Mouse (Mus musculus): ENCODE data around the gene Acot7.
A peak's percentile ranks its signal among the peaks of the same experiment; 100 is the strongest.

The Acot7 gene

GRCm38 (mm10) chr4:152151966-152152544, 25.9 kb upstream of the Acot7 start, which contains the start of gene Espn:
Gene Espn (minus strand): TSS chr4:152152371.
- peak; percentile 57 for DNase-seq

- DNase-seq, result peak; percentile 95
Measured at GRCm38 (mm10) chr4:152153771-152154177, 24.2 kb upstream of the Acot7 start.

GRCm38 (mm10) chr4:152155019-152155418, 22.9 kb upstream of the Acot7 start:
- DNase-seq, result no peak

GRCm38 (mm10) chr4:152157779-152158584, 20.0 kb upstream of the Acot7 start:
- DNase-seq, result peak; percentile 61

- no peak for DNase-seq
Measured at GRCm38 (mm10) chr4:152158585-152159284, 19.2 kb upstream of the Acot7 start, which contains the start of gene Hes2. Gene Hes2 (plus strand): TSS chr4:152158867.

GRCm38 (mm10) chr4:152159285-152159678, 18.7 kb upstream of the Acot7 start:
- DNase-seq, result no peak

GRCm38 (mm10) chr4:152160748-152161147, 17.2 kb upstream of the Acot7 start:
- no peak for DNase-seq

- DNase-seq, result no peak
Measured at GRCm38 (mm10) chr4:152161601-152162000, 16.3 kb upstream of the Acot7 start.

GRCm38 (mm10) chr4:152162748-152163147, 15.2 kb upstream of the Acot7 start:
- no peak for DNase-seq

GRCm38 (mm10) chr4:152165036-152165931, 12.7 kb upstream of the Acot7 start:
- DNase-seq, result peak; percentile 72

GRCm38 (mm10) chr4:152168052-152168451, 9.9 kb upstream of the Acot7 start:
- DNase-seq, result no peak

GRCm38 (mm10) chr4:152169103-152169502, 8.8 kb upstream of the Acot7 start:
- no peak for DNase-seq

GRCm38 (mm10) chr4:152170286-152170685, 7.6 kb upstream of the Acot7 start:
- no peak for DNase-seq

GRCm38 (mm10) chr4:152171543-152171942, 6.4 kb upstream of the Acot7 start:
- DNase-seq, result no peak

GRCm38 (mm10) chr4:152173041-152173440, 4.9 kb upstream of the Acot7 start:
- peak; percentile 91 for DNase-seq

- DNase-seq, result no peak
Measured at GRCm38 (mm10) chr4:152173956-152174355, 4.0 kb upstream of the Acot7 start.

- DNase-seq, result no peak
Measured at GRCm38 (mm10) chr4:152176638-152177037, 1.3 kb upstream of the Acot7 start.

GRCm38 (mm10) chr4:152177174-152177536, 779 bp upstream of the Acot7 start:
- no peak for DNase-seq

GRCm38 (mm10) chr4:152178344-152178864, 470 bp downstream of the Acot7 start:
- no peak for DNase-seq

GRCm38 (mm10) chr4:152178916-152179705, 1.2 kb downstream of the Acot7 start:
- DNase-seq, result peak; percentile 61

- DNase-seq, result no peak
Measured at GRCm38 (mm10) chr4:152179946-152180660, 2.2 kb downstream of the Acot7 start.

Data from thymus, postnatal 25 days (tissue).